Mouse (Mus musculus): Measurements from ENCODE around the gene Hrasls5. TPM values are rescaled to one million over a fixed set of nuclear protein-coding genes. Genes with fewer than 3 reads are reported as not detected.

Hrasls5 gene
- polyA plus RNA-seq (2015; fragmentation: Nextera tagmentation; extraction: Ambion mirVana), result not detected in 2 replicates

DNA sequence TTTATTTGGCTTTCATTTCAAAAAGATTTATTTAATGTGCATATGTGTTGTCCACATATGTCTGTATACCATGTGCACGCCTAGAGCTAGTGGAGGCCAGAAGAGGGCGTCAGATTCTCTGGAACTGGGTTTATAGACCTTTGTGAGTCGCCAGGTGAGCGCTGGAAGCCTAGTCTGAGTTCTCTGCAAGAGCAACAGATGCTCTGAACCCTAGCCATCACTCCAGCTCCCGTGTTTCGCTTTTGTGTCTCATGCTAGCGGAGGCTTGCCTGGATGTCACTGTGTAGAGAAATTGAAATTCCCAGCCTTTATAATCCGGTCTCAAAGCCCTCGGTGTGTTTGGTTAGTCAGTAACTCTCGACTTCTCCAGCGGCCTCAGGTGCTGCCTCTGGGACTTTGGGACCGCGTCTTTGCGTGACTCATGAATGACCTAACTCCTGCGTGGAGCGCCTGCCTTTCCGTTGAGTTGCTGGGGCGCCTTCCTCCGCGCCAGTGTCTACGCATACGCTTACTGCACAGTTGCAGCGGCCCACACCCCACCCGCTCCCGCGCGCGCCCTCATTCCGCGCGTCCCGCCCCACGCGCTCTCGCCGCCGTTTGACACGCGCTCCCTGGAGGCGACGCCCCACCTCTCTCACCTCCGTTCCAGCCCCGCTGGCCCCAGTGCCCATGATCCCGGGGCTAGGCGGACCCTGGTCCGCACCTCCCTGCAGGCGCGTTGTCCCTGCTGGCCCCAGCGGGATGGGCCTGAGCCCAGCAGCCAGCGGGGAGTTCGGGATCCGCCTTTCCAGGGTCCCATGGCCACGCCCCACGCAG lies at the start of gene Hrasls5:
Gene Hrasls5 (plus strand): TSS at position 600 of the 816 bp plus-strand sequence.
- Histone ChIP-seq H3K4me3 (ENCODE audit: low read length) (peak within 1 kb of the TSS; percentile 45), H3K27me3 (ENCODE audit: control insufficient read depth, insufficient read depth, low read length) (peaks cover 12% of the 10 kb centered on the region), H3K9ac (ENCODE audit: low read length) (peak within 1 kb of the TSS; percentile 58), H3K9me3 (replicated peaks; ENCODE audit: control insufficient read depth, low read length) (no peaks in the 10 kb centered on the region), H3K4me2 (ENCODE audit: low read depth, low read length) (peak within 1 kb of the TSS; percentile 69), H3K36me3 (ENCODE audit: control insufficient read depth, insufficient read depth) (no peaks in the 10 kb centered on the region), H3K27ac (ENCODE audit: low read length) (no peak within 1 kb of the TSS), H3K4me1 (ENCODE audit: control insufficient read depth, insufficient read depth, low read length) (peaks cover 14% of the 10 kb centered on the region)
- ATAC-seq (replicated peaks; ENCODE audit: extremely low read depth, insufficient read depth, low FRiP score), result 0 out of 2 replicates have a peak, but pooled peaks have one; percentile 61
- WGBS, result 5% methylated on average over 54 of the region's 54 CpGs

- ATAC-seq (replicated peaks; ENCODE audit: extremely low read depth, insufficient read depth, low FRiP score), result no peak
- Histone ChIP-seq H3K9ac (ENCODE audit: low read length) (no peak overlapping the region), H3K27me3 (ENCODE audit: control insufficient read depth, insufficient read depth, low read length) (no peaks in the 10 kb centered on the region), H3K27ac (ENCODE audit: low read length) (no peak overlapping the region), H3K36me3 (ENCODE audit: control insufficient read depth, insufficient read depth) (no peaks in the 10 kb centered on the region), H3K4me2 (ENCODE audit: low read depth, low read length) (no peak overlapping the region), H3K4me3 (ENCODE audit: low read length) (no peak overlapping the region), H3K4me1 (ENCODE audit: control insufficient read depth, insufficient read depth, low read length) (peaks cover 3% of the 10 kb centered on the region; the same call in 1 of the 2 replicates), H3K9me3 (replicated peaks; ENCODE audit: control insufficient read depth, low read length) (no peaks in the 10 kb centered on the region)
- WGBS, result 73% methylated on average over 10 of the region's 10 CpGs
These were observed 49.7 kb upstream of the Hrasls5 start for GRCm38 (mm10) chr19:7562601-7563129.

DNA sequence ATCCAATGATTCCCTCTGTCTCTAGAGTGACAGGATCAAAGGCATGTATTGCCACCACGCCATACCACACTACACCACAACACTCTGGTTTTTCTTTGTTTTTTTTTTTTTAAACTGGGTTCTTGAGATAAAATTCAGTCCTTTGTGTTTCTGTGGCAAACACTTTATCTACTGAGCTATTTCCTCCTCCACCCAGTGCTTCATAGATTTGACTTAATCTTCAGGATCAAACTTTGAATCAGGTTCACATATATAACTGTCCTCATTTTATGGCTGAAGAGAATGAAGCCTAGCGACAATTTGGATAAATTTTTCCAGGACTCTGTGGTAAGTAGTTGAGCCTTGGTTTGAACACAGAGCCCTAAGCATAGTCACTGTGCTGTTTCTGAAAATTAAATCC lies 48.7 kb upstream of the Hrasls5 start:
- ATAC-seq (replicated peaks; ENCODE audit: extremely low read depth, insufficient read depth, low FRiP score), result no peak
- 0 out of 2 replicates have a peak, but pooled peaks cover 3% of the 10 kb centered on the region for H3K4me1 ChIP-seq (ENCODE audit: control insufficient read depth, insufficient read depth, low read length)
- 88% methylated on average over 2 of the region's 2 CpGs for WGBS

GRCm38 (mm10) chr19:7564457-7564856 lies 47.9 kb upstream of the Hrasls5 start:
- Histone ChIP-seq H3K27ac (ENCODE audit: low read length) (no peak overlapping the region), H3K27me3 (ENCODE audit: control insufficient read depth, insufficient read depth, low read length) (no peaks in the 10 kb centered on the region), H3K9me3 (replicated peaks; ENCODE audit: control insufficient read depth, low read length) (no peaks in the 10 kb centered on the region), H3K36me3 (ENCODE audit: control insufficient read depth, insufficient read depth) (no peaks in the 10 kb centered on the region), H3K9ac (ENCODE audit: low read length) (no peak overlapping the region), H3K4me1 (ENCODE audit: control insufficient read depth, insufficient read depth, low read length) (no peaks in the 10 kb centered on the region), H3K4me3 (ENCODE audit: low read length) (no peak overlapping the region), H3K4me2 (ENCODE audit: low read depth, low read length) (no peak overlapping the region)
- WGBS, result 79% methylated on average over 1 of the region's 1 CpGs
- no peak for ATAC-seq (replicated peaks; ENCODE audit: extremely low read depth, insufficient read depth, low FRiP score)

More for the DNA sequence above, 48.7 kb upstream of the Hrasls5 start:
- Histone ChIP-seq H3K4me3 (ENCODE audit: low read length) (no peak overlapping the region), H3K27ac (ENCODE audit: low read length) (no peak overlapping the region), H3K9ac (ENCODE audit: low read length) (no peak overlapping the region), H3K27me3 (ENCODE audit: control insufficient read depth, insufficient read depth, low read length) (no peaks in the 10 kb centered on the region), H3K4me2 (ENCODE audit: low read depth, low read length) (no peak overlapping the region), H3K9me3 (replicated peaks; ENCODE audit: control insufficient read depth, low read length) (no peaks in the 10 kb centered on the region), H3K36me3 (ENCODE audit: control insufficient read depth, insufficient read depth) (no peaks in the 10 kb centered on the region)

DNA sequence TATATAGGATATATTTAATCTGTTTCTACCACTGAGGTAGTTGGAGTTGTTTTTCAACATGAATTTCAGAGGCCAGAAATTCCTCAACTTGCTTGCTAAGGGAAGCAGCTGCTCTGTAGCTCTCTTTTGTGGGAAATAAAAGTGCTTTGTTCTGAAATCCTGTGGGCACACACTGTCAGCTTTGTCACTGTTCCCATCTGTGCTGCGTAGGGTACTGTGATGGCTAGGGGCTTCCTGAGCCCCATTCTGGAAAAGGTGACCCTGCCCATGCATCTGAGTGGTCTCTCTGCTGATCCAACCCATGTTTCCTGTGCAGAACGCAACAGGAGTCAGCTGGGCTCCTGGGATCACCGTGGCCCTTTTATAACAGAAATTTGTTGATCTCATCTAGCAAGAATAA lies 45.5 kb upstream of the Hrasls5 start:
- no peaks in the 10 kb centered on the region for H3K36me3 ChIP-seq (ENCODE audit: control insufficient read depth, insufficient read depth)
- no peak overlapping the region for H3K4me3 ChIP-seq (ENCODE audit: low read length)
- H3K4me2 ChIP-seq (ENCODE audit: low read depth, low read length), result no peak overlapping the region
- no peaks in the 10 kb centered on the region for H3K9me3 ChIP-seq (replicated peaks; ENCODE audit: control insufficient read depth, low read length)
- H3K27ac ChIP-seq (ENCODE audit: low read length), result no peak overlapping the region
- no peaks in the 10 kb centered on the region for H3K27me3 ChIP-seq (ENCODE audit: control insufficient read depth, insufficient read depth, low read length)
- no peak for ATAC-seq (replicated peaks; ENCODE audit: extremely low read depth, insufficient read depth, low FRiP score)
- H3K4me1 ChIP-seq (ENCODE audit: control insufficient read depth, insufficient read depth, low read length), result no peaks in the 10 kb centered on the region
- no peak overlapping the region for H3K9ac ChIP-seq (ENCODE audit: low read length)
- WGBS, result 71% methylated on average over 3 of the region's 3 CpGs

- Histone ChIP-seq H3K4me1 (ENCODE audit: control insufficient read depth, insufficient read depth, low read length) (no peaks in the 10 kb centered on the region), H3K27ac (ENCODE audit: low read length) (no peak overlapping the region), H3K4me2 (ENCODE audit: low read depth, low read length) (no peak overlapping the region), H3K9ac (ENCODE audit: low read length) (no peak overlapping the region), H3K27me3 (ENCODE audit: control insufficient read depth, insufficient read depth, low read length) (no peaks in the 10 kb centered on the region), H3K4me3 (ENCODE audit: low read length) (no peak overlapping the region), H3K9me3 (replicated peaks; ENCODE audit: control insufficient read depth, low read length) (no peaks in the 10 kb centered on the region), H3K36me3 (ENCODE audit: control insufficient read depth, insufficient read depth) (no peaks in the 10 kb centered on the region)
- WGBS, result 50% methylated on average over 3 of the region's 3 CpGs
- no peak for ATAC-seq (replicated peaks; ENCODE audit: extremely low read depth, insufficient read depth, low FRiP score)
These were observed 44.0 kb upstream of the Hrasls5 start for GRCm38 (mm10) chr19:7568364-7568763.

GRCm38 (mm10) chr19:7569650-7570049 lies 42.7 kb upstream of the Hrasls5 start:
- Histone ChIP-seq H3K27ac (ENCODE audit: low read length) (no peak overlapping the region), H3K9me3 (replicated peaks; ENCODE audit: control insufficient read depth, low read length) (no peaks in the 10 kb centered on the region), H3K36me3 (ENCODE audit: control insufficient read depth, insufficient read depth) (no peaks in the 10 kb centered on the region), H3K27me3 (ENCODE audit: control insufficient read depth, insufficient read depth, low read length) (no peaks in the 10 kb centered on the region), H3K4me2 (ENCODE audit: low read depth, low read length) (no peak overlapping the region), H3K9ac (ENCODE audit: low read length) (no peak overlapping the region), H3K4me1 (ENCODE audit: control insufficient read depth, insufficient read depth, low read length) (no peaks in the 10 kb centered on the region), H3K4me3 (ENCODE audit: low read length) (no peak overlapping the region)
- WGBS, result 77% methylated on average over 5 of the region's 5 CpGs
- ATAC-seq (replicated peaks; ENCODE audit: extremely low read depth, insufficient read depth, low FRiP score), result no peak

DNA sequence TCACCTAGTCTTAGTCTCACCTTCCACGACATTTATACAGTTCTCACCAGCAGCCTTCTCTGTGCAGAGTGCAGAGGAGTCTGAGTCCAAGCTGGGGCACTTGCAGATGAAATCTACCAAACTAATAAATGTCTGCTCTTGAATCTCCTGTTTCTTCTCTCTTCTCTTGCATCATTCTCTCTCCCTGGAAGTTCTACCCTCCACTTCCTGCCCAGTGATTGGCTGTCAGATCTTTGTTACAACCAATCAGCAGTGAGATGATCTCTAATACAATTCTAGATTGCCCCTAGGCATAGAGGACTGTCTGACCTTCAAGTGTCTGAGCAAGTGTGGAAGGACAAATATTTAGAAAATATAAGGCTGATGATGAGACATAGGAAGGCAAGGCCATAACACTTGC lies 36.2 kb upstream of the Hrasls5 start:
- no peaks in the 10 kb centered on the region for H3K9me3 ChIP-seq (replicated peaks; ENCODE audit: control insufficient read depth, low read length)
- 0 out of 2 replicates have a peak, but pooled peaks cover 2% of the 10 kb centered on the region for H3K4me1 ChIP-seq (ENCODE audit: control insufficient read depth, insufficient read depth, low read length)
- peaks cover 10% of the 10 kb centered on the region for H3K36me3 ChIP-seq (ENCODE audit: control insufficient read depth, insufficient read depth)
- ATAC-seq (replicated peaks; ENCODE audit: extremely low read depth, insufficient read depth, low FRiP score), result no peak
- no peak overlapping the region for H3K9ac ChIP-seq (ENCODE audit: low read length)
- WGBS, result 85% methylated on average over 1 of the region's 1 CpGs
- H3K27me3 ChIP-seq (ENCODE audit: control insufficient read depth, insufficient read depth, low read length), result no peaks in the 10 kb centered on the region
- no peak overlapping the region for H3K4me3 ChIP-seq (ENCODE audit: low read length)
- no peak overlapping the region for H3K27ac ChIP-seq (ENCODE audit: low read length)
- no peak overlapping the region for H3K4me2 ChIP-seq (ENCODE audit: low read depth, low read length)

- no peak overlapping the region for H3K27ac ChIP-seq (ENCODE audit: low read length)
- H3K9ac ChIP-seq (ENCODE audit: low read length), result no peak overlapping the region
- no peaks in the 10 kb centered on the region for H3K9me3 ChIP-seq (replicated peaks; ENCODE audit: control insufficient read depth, low read length)
- no peak overlapping the region for H3K4me2 ChIP-seq (ENCODE audit: low read depth, low read length)
- peaks cover 4% of the 10 kb centered on the region; the same call in 1 of the 2 replicates for H3K4me1 ChIP-seq (ENCODE audit: control insufficient read depth, insufficient read depth, low read length)
- no peaks in the 10 kb centered on the region for H3K27me3 ChIP-seq (ENCODE audit: control insufficient read depth, insufficient read depth, low read length)
- 81% methylated on average over 3 of the region's 3 CpGs for WGBS
- H3K4me3 ChIP-seq (ENCODE audit: low read length), result no peak overlapping the region
- H3K36me3 ChIP-seq (ENCODE audit: control insufficient read depth, insufficient read depth), result peaks cover 10% of the 10 kb centered on the region
- ATAC-seq (replicated peaks; ENCODE audit: extremely low read depth, insufficient read depth, low FRiP score), result no peak
These were observed 34.6 kb upstream of the Hrasls5 start for GRCm38 (mm10) chr19:7577710-7578109.

Data from heart, embryonic 16.5 days (tissue).